Mouse (Mus musculus) spleen, adult 2 months (tissue): ENCODE data around the gene Tmem63b.

Experiments
- CTCF ChIP-seq: fragments of 200-500 bp; IDR thresholded peaks from 2 replicates; pipeline ENCODE4 v1.5.1; 2011; ENCODE audit warnings: mild to moderate bottlenecking, inconsistent platforms; ENCODE audit not compliant: insufficient read depth, insufficient read length, insufficient replicate concordance; ENCODE audit errors: extremely low read depth
- POLR2A ChIP-seq: fragments of 200-500 bp; IDR thresholded peaks from 2 replicates; pipeline ENCODE4 v1.6.1; 2011; ENCODE audit warnings: low read depth, low read length, inconsistent platforms

GRCm38 (mm10) chr17:45734881-45735280 is 48.2 kb upstream of the Tmem63b start:
- TF ChIP-seq CTCF = no peak
- TF ChIP-seq POLR2A = no peak
